Mouse (Mus musculus): Measurements from ENCODE around the gene Prap1.

Prap1 gene

GRCm38 (mm10) chr7:140092924-140093528 lies at the start of gene Prap1:
Gene Prap1 (plus strand): TSS chr7:140093395.
- no peak for DNase-seq (ENCODE audit: low read depth)

DNA sequence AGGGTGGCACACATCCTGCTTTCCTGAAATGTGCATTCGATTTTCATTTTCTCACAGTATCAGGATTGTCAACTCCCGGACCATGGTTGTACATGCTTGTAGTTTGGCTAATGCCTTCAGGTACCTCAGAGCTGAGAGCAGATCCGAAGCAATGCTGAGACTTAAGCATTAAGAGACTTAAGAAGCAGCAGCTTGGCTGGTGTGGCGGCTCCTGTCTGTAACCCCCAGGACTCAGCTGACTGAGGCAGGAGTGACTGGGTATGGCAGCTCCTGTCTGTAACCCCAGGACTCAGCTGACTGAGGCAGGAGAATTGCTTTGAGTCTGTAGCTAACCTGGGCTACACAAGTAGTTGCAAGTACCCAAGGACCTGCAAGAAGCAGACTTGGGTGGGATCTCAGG lies 47.6 kb upstream of the Prap1 start:
- no peak for DNase-seq (ENCODE audit: low read depth)

GRCm38 (mm10) chr7:140047811-140048311 lies 45.3 kb upstream of the Prap1 start:
- DNase-seq (ENCODE audit: low read depth), result no peak

GRCm38 (mm10) chr7:140048361-140049114 lies 44.7 kb upstream of the Prap1 start, which contains the start of gene Msx3:
Gene Msx3 (minus strand): TSS chr7:140049089.
- DNase-seq (ENCODE audit: low read depth), result no peak

GRCm38 (mm10) chr7:140049115-140049689 lies 44.0 kb upstream of the Prap1 start:
- peak; percentile 39 for DNase-seq (ENCODE audit: low read depth)

DNA sequence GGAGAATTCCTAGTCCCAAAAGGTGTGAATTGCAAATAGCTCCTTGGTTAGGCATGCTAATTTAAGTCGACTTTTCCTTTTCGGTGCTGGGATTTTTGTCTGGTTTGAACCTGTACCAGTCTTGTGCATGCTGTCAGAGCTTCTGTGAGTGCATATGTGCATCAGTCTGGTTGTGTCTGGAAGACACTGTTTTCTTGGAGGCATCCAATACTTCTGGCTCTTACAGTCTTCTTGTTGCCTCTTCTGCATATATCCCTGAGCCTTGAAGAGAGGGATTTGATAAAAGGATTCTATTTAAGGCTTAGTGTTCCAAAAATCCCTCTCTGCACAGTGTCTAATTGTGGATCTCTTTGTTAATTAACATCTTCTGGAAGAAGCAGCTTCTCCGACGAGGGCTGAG lies 39.1 kb upstream of the Prap1 start:
- no peak for DNase-seq (ENCODE audit: low read depth)

DNA sequence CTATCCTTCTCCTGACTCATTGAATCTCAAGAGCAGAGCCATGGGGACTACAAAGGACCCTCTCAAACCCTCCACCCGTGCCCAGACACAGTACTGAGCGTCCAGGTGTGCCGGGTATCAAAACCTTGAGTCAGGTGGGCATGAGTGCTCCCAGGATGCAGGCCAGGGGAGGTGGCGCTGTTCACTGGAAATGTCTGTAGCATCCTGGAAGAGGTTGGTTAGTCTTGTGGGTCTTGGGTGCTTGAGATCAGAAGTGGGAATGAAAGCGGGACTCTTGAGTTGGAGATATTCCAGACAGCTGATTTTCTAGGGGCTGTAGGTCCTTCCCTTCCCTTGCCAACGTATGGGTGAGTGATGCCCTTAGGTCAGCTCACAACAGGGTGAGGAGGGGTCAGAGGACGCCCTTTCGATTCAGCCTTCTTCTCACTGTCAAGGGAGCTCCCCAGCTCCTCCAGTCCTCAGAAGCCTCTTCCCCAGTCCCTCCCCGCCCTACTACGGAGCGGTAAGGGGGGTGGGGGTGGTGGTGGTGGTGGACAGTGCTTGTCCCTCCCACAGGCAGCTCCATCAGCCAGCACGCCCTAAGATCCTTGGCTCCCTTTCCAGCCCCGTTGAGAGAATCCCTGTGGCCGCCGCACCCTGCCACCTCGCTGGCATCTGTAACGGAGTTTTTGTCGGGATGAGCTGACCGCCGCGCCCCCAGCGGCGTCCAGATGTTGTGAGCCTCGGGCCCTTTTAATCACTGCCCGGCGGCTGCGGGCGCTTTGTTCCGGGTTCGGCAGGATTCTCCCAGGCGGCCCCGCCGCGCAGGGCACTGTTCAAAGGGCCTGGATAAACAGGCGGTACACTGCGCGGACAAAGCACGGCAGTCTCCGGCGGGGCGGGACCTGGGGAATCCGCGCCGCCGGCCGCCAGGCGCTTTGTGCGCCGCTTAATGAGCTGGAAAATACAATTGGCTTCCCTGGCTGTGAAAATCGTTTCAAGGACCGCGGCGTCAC lies 35.5 kb upstream of the Prap1 start:
- DNase-seq (ENCODE audit: low read depth), result no peak

GRCm38 (mm10) chr7:140058528-140058927 lies 34.7 kb upstream of the Prap1 start:
- DNase-seq (ENCODE audit: low read depth), result no peak

DNA sequence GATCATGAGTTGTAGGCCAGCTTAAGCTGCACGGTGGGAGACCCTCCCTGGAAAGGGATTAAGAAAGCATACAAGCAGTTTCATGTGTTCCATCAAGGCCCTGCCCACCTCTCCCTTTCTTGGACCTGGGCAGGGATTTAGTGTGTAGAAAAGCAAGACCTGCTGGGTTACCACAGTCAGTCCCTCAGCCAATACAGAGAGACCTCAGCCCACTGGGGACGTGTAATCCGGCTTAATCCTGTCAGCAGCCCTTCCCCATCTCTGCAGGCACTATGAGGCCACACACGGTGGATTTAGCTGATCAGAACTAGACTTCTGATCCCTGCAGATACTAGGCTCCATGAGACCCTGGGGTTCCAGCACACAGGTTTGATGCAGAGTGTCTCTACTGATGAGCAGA lies 33.6 kb upstream of the Prap1 start:
- DNase-seq (ENCODE audit: low read depth), result no peak

DNA sequence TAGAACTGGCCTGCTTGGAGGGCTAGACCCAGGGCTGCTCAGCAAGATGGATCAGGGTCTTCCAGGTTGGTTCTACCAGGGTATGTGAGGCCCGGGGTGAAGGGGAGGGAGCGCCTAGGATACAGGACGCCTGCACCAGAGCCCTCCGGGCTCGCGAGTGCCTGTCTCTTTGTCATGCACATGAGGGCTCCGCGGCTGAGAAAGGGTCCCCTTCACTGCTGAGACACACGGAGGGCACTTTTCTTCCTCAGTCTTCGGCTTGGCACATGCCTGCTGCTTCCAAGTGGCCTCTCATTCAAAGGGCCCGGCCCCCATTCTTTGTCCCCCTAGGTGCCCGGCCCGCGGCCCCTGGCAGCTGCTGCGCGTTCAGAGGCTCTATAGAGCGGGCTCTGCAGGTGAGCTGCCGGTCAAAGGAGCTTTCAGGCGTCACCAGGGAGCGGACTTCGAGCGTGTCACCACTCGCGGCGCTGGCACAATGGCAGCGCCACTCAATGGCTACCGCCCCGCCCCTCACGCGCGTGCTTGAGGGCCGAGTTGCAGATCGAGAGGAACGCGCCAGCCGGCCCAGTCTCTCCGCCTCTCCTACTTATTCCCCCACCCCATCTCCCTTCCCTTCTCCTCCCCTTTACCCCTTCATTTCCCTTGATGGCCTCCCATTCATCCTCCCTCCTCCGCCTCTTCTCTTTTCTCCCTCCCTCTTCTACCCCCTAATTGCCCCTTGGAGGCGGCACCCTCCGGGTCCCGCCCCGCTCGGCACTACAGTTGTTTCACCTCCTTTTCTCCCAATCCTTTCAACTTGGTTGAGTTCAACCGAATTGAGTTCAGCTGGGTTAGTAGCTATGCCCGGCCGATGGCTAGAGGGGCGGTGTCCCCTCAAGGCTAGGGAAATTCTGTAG lies 32.0 kb upstream of the Prap1 start:
- no peak for DNase-seq (ENCODE audit: low read depth)

GRCm38 (mm10) chr7:140061832-140062130 lies 31.4 kb upstream of the Prap1 start:
- DNase-seq (ENCODE audit: low read depth), result no peak

DNA sequence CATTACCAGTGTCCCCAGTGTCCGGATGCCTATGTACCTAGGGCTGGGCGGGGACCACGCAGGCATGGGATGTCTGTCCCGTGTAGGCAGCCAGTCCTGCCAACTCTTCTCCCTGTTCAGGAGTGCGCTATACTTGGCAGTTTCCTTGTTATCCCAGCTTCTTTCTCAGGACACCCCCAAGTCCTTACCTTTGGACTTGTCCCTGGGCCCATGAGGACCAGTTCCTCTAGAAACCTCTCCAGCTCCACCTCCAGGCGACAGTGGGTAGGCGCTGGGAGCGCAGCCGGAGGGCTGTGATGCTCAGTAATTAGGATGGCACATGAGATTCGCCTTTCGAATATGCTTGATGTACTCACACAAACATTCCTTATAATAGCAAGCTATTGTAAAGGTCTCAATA lies 30.9 kb upstream of the Prap1 start:
- peak; percentile 22 for DNase-seq (ENCODE audit: low read depth)

- DNase-seq (ENCODE audit: low read depth), result peak; percentile 80
Measured at GRCm38 (mm10) chr7:140063092-140063491, 30.1 kb upstream of the Prap1 start.

DNA sequence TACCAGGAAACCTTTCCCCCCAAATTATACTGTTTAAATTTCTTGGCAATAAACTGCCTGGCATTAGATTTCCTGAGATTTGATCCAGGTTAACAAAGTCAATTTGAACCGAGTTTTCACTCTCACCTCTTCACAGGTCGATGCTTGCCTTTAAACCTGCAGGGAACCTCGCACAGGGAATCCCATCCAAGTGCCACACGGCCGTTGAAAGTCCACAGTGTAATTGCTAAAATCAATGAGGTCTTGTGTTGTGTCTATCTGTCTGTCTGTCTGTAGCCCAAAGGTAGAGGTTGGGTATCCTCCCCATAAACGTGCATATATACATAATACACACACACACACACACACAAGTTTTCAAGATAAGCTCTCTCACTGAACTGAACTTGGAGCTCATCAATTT lies 25.8 kb upstream of the Prap1 start:
- no peak for DNase-seq (ENCODE audit: low read depth)

DNA sequence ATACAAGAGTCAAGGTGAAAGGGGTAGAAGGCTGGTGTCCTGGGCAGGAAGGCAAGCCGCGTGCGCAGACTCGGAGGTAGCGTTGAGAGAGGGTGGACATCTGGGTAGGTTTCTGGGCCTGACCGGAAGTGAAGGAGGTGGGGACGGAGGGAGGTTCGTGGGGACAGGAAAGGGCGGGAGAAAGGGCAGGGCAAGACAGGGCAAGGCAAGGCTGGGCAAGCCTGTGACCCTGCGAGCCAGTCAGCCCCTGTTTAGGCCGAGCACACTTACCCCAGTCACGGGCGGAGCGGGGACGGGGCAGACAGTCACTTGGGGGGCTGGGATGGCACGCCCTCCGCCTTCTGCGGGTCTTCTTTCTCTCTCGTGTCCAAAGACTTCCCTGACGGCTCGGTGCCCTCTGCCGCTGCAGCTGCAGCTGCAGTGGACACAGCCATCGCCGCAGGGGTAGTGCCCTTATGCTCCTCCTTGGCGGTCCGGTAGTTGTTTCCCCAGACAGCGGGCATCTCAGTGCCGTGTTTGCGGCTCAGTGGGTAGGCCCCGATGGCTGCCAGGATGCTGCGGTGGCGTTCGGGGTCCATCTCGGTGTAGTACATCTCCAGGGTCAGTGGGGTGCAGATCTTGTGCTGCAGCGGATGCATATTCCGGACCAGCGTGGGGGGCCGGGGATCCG lies 23.0 kb upstream of the Prap1 start:
- DNase-seq (ENCODE audit: low read depth), result no peak

DNA sequence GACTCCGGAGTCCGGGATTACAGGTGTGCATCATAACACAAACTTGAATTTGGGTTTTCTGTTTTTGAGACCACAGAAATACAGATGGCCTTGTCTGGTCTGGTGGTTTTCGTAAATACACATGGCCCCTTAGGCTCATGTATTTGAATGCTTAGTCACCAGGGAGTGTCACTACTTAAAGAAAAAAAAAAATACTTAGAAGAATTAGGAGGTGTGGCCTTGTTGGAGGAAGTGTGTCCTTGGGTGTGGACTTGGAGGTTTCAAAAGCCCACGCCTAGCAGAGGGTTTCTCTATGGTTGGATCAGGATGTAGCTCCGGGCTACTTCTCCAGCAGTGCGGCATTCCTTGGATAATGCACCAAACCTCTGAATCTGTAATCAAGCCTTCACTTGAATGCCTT lies 15.5 kb upstream of the Prap1 start:
- DNase-seq (ENCODE audit: low read depth), result no peak

DNA sequence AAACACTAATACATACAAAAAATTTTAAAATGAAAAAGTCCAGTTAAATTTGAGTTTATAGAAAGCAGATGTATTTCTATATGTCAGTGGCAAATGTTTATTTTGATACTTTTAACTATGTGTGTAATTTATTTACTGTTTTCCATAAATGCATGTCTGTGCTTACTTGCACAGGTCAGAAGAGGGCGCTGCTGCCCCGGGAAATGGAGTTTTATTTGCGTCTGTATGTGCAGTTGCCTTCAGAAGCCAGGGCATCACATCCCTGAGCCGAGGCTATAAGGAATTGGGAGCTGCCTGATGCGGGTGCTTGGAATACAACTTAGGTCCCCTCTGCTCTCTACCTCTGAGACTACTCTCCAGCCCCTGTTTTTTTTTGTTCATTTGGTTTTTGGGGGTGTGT lies 14.5 kb upstream of the Prap1 start:
- peak; percentile 80 for DNase-seq (ENCODE audit: low read depth)

DNA sequence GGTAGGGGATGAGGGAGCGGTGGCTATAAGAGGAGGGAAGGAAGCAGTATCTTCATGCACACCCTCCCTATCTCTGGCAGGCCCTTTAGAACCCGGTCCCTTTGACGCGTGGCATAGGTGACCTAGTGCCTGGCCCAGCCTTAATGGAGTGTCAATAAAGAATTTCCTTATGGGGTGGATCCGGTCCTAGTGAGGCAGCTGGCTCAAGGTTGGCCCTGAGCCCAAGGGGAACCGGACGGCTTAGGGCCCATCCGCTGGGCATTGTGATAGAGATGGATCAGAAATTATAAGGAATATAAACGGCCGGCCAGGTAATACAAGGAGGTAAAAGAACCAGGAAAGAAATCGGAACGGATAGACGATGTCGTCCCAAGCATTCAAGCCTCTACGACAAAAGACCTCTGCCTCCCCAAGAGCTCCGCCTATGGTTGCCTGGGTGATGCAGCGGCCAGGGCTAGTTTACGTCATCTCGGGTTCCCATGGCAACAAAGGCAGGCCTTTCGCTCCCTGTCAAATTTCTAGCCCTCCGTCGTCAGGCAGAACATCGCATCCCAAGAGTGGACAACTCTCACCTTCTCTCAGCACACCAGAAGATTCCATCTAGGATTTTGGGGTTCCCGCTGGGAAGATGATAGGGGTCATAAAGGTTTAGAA lies 12.6 kb upstream of the Prap1 start:
- DNase-seq (ENCODE audit: low read depth), result peak; percentile 63

DNA sequence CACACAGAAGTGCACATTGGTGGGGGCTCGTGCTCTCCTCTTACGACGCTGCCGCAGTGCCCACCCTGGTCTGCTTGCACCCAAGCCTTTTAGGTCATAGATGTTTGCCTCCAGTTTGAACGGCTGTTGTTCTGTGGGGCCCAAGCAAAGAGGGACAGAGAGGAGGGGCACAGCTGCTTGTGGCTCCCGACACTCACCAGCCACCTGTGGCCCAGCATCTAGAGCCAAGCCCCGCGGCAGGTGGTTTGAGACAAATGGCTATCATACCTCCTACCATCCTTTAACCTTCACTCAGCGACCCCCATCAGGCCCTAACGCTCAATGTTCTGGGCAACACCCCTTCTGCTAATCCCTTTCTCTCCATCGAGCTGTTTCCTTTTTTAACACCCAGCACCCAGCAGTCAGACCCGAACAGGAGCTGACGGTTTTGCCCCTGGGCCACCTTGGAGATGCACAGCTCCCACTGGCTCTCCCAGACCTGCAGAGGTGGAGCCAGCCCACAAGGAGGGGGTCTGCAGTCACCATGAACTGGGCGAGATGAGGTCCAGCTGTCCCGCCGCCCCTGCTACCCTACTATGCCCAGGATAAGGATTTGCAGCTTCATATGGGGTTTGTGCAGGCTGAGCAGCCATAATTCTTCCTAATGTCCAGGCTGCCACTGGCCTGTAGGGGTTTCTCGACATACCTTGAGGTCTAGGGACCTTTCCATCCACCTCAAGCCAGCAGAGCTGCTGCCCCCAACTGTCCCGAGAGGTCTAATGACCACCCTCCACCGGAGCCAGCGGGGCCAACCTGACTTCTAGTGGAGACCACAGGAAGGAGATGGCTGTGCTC lies 11.6 kb upstream of the Prap1 start:
- DNase-seq (ENCODE audit: low read depth), result no peak

Data from naive thymus-derived CD4-positive, alpha-beta T cell, adult 2 months (primary cell).